Mouse (Mus musculus) MEL (cell line): ENCODE measurements around the gene Fam19a3.

Experiments
- EP300 ChIP-seq, 2 experiments: IDR thresholded peaks; 2 replicates each; pipeline ENCODE4 v1.6.1; 2011; ENCODE audit warnings: improper control_type of control experiment in 2 of 2, low read length in 2 of 2, low read depth in 1 of 2, mild to moderate bottlenecking in 1 of 2
- POLR2AphosphoS2 ChIP-seq: IDR thresholded peaks from 2 replicates; pipeline ENCODE4 v1.6.1; 2011; ENCODE audit warnings: low read length, improper control_type of control experiment
- TBP ChIP-seq: IDR thresholded peaks from 2 replicates; pipeline ENCODE4 v1.8.0; 2011; ENCODE audit warnings: low read depth, low read length, improper control_type of control experiment

DNA sequence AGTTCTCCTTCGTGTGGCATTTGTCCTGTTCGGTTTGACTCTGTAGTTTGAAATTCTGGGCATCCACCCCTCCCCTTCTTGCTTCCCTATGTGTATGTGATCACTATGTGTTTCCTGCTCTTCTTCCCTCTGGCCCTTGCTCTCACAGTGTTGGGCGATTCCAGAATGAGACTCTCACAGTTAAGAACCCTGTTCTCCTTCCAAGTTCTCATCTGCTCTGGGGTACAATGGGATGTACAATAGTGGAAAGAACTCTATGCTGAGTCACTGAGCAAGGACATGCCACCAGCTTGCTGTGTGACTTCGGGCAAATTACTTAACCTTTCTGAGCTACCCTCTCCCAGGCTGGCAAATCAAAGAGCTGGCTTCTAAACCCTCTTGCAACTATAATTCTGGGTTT lies 13.9 kb downstream of the Fam19a3 start:
- TF ChIP-seq POLR2AphosphoS2 (no peak), TBP (no peak), EP300 (IDR thresholded peaks at IDR 0.05; ENCODE audit: low read depth in 1 of 2, low read length in 2 of 2) (no peak)
